Mouse (Mus musculus) layer of hippocampus, adult 11-12 months (tissue): ENCODE data around the gene Tcf15.
A peak's percentile ranks its signal among the peaks of the same experiment; 100 is the strongest.

ENCODE experiments used
- DNase-seq: peaks from one replicate; pipeline ENCODE4 v3.0.0; 2022; ENCODE audit warnings: low spot score

The Tcf15 gene

DNA sequence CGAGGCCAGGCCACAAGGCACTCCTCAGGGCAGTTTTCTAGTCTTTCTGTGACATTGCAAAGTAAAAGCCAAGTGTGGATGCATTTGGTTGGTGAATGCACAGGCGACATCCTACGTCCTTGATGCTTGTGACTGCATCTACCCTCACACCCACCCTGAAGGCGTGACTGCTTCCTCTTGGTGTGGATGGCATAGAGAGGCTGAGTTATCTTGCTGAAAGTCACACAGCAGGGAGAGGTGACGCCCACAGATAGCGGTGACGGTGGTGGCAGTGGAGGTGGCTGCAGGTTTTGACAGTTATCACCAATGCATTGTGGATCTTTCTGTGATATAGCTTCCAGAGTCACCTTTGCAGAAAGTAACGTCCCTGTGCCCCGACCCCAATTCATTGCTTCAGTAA, 20.5 kb upstream of the Tcf15 start:
- no peak for DNase-seq

- no peak for DNase-seq
Observed at GRCm38 (mm10) chr2:152128597-152128996, 14.8 kb upstream of the Tcf15 start.

DNA sequence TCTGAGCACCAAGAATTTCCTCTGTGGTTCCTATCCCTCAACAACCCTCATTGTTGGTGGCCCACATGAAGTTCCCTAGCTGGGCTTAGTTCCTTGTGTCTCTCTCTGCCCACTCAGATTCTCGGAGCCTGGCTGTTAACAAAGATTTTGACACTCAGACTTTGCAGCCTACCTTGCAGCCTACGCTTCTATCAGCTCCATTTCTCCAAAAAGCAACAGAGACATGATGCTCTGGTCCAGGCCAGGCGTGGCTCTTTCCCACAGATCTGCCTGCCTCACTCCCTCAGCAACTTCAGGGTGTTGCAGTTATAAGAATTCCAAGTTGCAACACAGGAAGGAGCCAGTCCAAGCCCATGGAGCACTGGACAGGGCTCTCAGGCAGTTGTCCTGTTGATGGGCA, 13.6 kb upstream of the Tcf15 start:
- DNase-seq: no peak

GRCm38 (mm10) chr2:152132016-152132415, 11.3 kb upstream of the Tcf15 start:
- no peak for DNase-seq

GRCm38 (mm10) chr2:152132691-152133090, 10.7 kb upstream of the Tcf15 start:
- no peak for DNase-seq

DNA sequence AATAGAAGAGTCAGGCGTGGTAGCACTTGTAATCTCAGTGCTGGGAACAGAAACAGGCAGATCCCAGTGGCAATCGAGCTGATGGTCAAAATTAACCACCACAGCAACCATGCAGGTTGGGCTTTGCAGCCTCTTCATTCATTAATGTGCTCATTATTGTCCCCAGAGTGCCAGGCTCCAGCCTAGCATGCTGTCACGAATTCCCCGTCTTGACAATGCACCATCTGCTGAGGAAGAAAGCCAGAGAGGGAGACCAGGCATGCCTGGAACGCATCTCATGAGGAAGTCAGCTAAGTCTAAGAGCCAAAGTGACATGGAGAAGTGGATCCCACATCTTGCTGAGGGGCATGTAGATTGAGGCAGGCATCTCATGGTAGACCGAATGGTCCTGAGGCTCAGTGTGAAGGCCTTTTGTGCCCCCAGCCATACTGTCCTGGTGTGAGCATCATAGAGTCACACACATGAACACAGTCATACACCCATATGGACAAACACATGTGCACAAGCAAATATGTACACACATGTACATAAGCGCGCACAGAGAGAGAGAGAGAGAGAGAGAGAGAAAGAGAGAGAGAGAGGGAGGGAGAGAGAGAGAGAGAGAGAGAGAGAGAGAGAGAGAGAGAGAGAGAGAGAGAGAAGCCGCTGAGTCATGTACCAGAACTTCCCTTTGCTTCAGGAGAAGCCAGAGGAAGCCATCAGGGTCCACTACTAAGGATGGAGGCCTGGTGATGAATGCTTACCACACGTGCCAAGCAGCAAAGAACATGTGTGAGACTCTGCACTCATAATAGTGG, 4.0 kb upstream of the Tcf15 start:
- peak; percentile 28 for DNase-seq

DNA sequence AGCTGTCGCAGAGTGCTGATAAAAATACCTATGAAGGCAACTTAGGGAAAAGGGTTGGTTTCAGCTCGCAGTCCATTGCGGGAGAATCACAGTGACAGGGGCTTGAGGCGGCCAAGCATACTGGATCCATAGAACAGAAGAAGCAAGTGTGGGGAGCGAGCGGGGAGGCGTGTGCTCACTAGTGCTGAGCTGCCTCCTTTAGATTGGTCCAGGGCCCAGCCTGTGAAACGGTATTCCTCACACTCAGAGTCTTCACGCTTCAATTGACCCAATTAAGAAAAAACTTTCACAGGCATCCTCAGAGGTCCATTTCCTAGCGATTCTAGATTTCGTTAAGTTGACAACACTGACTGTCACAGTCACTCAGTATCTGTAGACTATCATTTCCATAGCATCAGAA, 2.4 kb upstream of the Tcf15 start:
- DNase-seq: no peak

GRCm38 (mm10) chr2:152141491-152141890, 1.9 kb upstream of the Tcf15 start:
- DNase-seq: no peak

- no peak for DNase-seq
Observed at GRCm38 (mm10) chr2:152142046-152142445, 1.3 kb upstream of the Tcf15 start.

- no peak for DNase-seq
Observed at GRCm38 (mm10) chr2:152142571-152142970, 790 bp upstream of the Tcf15 start.

DNA sequence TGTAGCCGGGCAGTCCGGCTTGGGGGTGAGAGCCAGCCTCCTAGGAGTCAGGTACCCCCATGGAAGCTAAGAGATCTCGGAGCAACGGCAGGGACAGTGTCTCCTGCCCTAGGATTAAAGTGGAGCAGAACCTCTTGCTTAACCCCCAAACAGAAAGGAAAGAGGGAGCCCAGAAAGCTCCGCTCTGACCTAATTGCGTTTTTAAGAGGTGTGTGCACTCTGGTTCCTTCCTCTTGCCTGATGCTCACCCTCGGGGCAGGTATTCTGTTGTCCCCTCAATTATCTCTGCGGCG, 743 bp downstream of the Tcf15 start:
- DNase-seq: no peak

- no peak for DNase-seq
Observed at GRCm38 (mm10) chr2:152144501-152144900, 1.1 kb downstream of the Tcf15 start.

- no peak for DNase-seq
Observed at GRCm38 (mm10) chr2:152145711-152146110, 2.4 kb downstream of the Tcf15 start.

- no peak for DNase-seq
Observed at GRCm38 (mm10) chr2:152147079-152147478, 3.7 kb downstream of the Tcf15 start.

- no peak for DNase-seq
Observed at GRCm38 (mm10) chr2:152148675-152149074, 5.3 kb downstream of the Tcf15 start.

DNA sequence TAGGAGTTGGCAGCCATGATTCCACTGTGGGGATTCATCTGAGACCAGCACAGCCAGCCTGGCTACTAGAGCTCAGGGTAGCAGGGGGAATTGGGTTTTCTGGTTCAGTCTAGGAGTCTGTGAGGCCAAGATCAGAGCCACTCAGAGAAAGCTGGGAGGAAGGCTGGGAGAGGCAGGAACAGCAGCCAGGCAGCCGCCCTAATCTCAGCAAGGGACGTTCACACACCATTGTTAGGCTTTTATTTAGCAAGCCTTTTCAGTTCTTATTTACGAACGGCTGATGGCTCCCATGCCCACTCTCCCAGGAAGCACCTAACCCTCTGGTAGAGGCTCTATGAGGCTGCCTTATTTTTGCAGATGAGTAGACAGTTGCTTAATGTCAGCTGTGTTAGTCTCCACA, 6.5 kb downstream of the Tcf15 start:
- no peak for DNase-seq

GRCm38 (mm10) chr2:152150373-152150772, 7.0 kb downstream of the Tcf15 start:
- no peak for DNase-seq

- no peak for DNase-seq
Observed at GRCm38 (mm10) chr2:152153361-152153760, 10.0 kb downstream of the Tcf15 start.

GRCm38 (mm10) chr2:152155414-152156208, 12.2 kb downstream of the Tcf15 start:
- no peak for DNase-seq

GRCm38 (mm10) chr2:152156471-152156870, 13.1 kb downstream of the Tcf15 start:
- no peak for DNase-seq

DNA sequence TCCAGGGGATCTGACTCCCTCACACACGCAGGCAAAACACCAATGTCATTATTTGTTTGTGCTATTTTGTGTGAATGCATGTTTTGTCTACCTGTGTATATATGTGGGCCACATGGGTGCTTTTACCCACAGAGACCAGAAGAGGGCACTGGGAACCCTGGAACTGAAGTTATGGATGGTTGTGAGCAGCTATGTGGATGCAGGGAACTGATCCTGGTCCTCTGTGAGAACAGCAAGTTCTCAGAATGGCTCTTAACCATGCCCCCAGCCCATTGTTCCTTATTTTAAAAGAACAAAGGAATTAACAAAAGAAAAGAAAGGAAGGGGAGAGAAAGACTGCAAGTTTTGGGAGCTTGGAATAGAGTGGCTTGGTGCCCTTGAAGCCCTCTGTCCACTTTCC, 16.1 kb downstream of the Tcf15 start:
- no peak for DNase-seq

DNA sequence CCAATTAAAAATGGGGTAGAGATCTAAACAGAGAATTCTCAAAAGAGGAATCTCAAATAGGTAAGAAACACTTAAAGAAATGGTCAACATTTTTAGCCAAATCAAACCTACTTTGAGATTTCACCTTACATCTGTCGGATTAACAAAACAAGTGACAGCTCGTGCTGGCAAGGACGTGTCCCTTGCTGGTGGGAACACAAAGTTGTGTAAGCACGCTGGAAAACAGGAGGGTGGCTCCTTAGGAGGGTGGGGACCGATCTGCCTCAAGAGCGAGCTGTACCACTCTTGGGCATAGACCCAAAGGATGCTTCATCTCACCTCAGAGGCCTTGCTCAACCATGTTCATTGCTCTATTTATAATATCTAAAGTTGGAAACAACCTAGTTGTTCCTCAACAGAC, 22.9 kb downstream of the Tcf15 start:
- DNase-seq: no peak

DNA sequence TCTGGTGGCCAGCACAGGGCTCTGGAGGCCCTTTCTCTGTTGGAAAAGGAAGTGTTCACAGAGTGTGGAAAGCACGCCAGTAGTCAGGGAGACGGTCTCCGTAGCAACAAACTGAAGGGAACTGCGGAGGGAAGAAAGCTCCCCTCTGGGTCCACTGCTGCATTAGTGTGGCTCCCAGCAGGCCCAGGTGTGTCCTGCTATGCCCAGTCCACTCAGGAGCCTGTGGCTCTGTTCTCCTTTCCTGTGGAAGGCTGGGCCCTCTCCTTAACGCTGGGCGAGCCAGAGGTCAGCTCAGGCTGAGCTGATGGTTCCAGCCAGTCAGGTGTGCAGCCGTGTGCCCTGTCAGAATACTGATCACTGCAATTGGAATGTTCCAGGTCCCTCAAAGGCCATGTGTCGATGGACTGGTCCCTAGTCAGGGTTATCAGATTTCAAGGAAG, 24.5 kb downstream of the Tcf15 start:
- peak; percentile 63 for DNase-seq

- no peak for DNase-seq
Observed at GRCm38 (mm10) chr2:152169377-152169776, 26.0 kb downstream of the Tcf15 start.
